Mouse (Mus musculus): ENCODE results near the gene Ap1b1. TPM values are rescaled to one million over a fixed set of nuclear protein-coding genes. Genes with fewer than 3 reads are reported as not detected.

Ap1b1 gene
- polyA plus RNA-seq, 1 experiment: 76.0 TPM

DNA sequence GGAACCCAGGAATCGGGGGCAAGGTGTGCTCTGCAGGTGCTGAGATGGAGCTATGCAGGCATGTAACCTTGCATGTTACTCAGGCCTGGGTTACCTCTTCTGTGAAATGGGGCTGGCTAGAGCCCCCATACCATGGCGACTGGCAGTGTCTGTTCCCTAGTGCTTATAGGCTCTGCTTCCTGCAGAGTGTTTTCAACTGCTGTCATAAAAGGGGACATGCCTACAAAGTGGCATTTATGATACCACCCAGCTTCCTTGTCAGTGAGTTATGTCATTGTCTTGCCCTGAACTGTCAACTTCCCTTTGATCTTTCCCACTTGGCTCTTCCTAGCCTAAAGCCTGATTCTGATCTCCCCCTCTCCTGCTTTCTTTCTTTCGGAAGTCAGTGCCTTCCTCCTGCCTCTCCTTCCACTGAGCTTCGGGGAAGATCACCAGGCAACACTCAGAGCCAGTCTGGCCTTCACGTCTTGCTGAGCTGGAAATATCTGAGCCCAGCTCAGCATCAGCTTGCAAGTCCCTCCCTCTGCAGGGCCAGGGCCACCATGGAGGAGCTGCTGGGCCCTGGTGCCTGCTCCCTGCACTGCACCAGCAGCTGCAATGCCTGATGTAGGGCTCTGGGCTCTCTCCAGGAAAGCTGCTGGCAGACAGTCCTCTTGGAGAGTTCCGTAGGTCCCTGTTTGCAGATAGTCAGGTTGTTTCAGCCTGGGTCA, 23.4 kb upstream of the Ap1b1 start:
- 39% methylated on average over 6 of the region's 6 CpGs for WGBS

DNA sequence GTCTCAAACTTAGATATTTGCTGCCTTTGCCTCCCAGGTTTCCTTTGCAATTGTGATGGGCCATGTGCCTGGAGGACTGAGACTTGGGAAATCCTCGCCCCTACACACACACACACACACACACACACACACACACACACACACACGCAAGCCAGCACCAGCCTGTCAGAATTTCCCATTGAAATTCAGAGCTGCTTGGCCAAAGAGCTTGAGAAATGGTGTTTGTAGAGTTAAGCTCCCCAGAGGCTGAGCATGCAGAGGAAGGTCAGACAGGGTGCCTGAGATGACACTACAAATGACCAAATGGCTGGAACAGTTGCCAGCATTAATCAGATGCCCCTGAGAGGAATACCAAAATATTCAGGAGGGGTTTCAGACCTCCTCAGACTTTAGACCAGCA, 20.3 kb upstream of the Ap1b1 start:
- H3K4me3 ChIP-seq (replicated peaks; ENCODE audit: extremely low read depth, low read depth, low read length): no peak overlapping the region
- no peak for DNase-seq
- no peaks in the 10 kb centered on the region for H3K4me1 ChIP-seq (ENCODE audit: control insufficient read depth, insufficient read depth, low read length)
- TF ChIP-seq POLR2A (IDR thresholded peaks at IDR 0.05; ENCODE audit: borderline replicate concordance, extremely low read depth, low read depth, low read length): no peak
- WGBS: 61% methylated on average over 2 of the region's 2 CpGs

More for the DNA sequence above, 23.4 kb upstream of the Ap1b1 start:
- H3K4me1 ChIP-seq (ENCODE audit: control insufficient read depth, insufficient read depth, low read length): no peaks in the 10 kb centered on the region
- no peak overlapping the region for H3K4me3 ChIP-seq (replicated peaks; ENCODE audit: extremely low read depth, low read depth, low read length)
- TF ChIP-seq CTCF (IDR thresholded peaks at IDR 0.05; ENCODE audit: insufficient read depth, low read length) (no peak), POLR2A (IDR thresholded peaks at IDR 0.05; ENCODE audit: borderline replicate concordance, extremely low read depth, low read depth, low read length) (no peak)
- DNase-seq: no peak

- TF ChIP-seq POLR2A (IDR thresholded peaks at IDR 0.05; ENCODE audit: borderline replicate concordance, extremely low read depth, low read depth, low read length) (no peak), CTCF (IDR thresholded peaks at IDR 0.05; ENCODE audit: insufficient read depth, low read length) (no peak)
- no peak for DNase-seq
- Histone ChIP-seq H3K4me3 (replicated peaks; ENCODE audit: extremely low read depth, low read depth, low read length) (no peak overlapping the region), H3K4me1 (ENCODE audit: control insufficient read depth, insufficient read depth, low read length) (no peaks in the 10 kb centered on the region)
- 74% methylated on average over 5 of the region's 5 CpGs for WGBS
Measured at GRCm38 (mm10) chr11:4966888-4967287, 19.7 kb upstream of the Ap1b1 start.

- Histone ChIP-seq H3K4me3 (replicated peaks; ENCODE audit: extremely low read depth, low read depth, low read length) (no peak overlapping the region), H3K4me1 (ENCODE audit: control insufficient read depth, insufficient read depth, low read length) (no peaks in the 10 kb centered on the region)
- no peak for DNase-seq
- no peak for TF ChIP-seq POLR2A (IDR thresholded peaks at IDR 0.05; ENCODE audit: borderline replicate concordance, extremely low read depth, low read depth, low read length)
- no peak for TF ChIP-seq CTCF (IDR thresholded peaks at IDR 0.05; ENCODE audit: insufficient read depth, low read length)
- 60% methylated on average over 2 of the region's 2 CpGs for WGBS
Measured at GRCm38 (mm10) chr11:4967549-4967948, 19.1 kb upstream of the Ap1b1 start.

GRCm38 (mm10) chr11:4968376-4968775, 18.2 kb upstream of the Ap1b1 start:
- TF ChIP-seq POLR2A (IDR thresholded peaks at IDR 0.05; ENCODE audit: borderline replicate concordance, extremely low read depth, low read depth, low read length) (no peak), CTCF (IDR thresholded peaks at IDR 0.05; ENCODE audit: insufficient read depth, low read length) (no peak)
- DNase-seq: no peak
- 0 out of 2 replicates have a peak, but pooled peaks cover under 1% of the 10 kb centered on the region for H3K4me1 ChIP-seq (ENCODE audit: control insufficient read depth, insufficient read depth, low read length)
- 44% methylated on average over 10 of the region's 10 CpGs for WGBS
- H3K4me3 ChIP-seq (replicated peaks; ENCODE audit: extremely low read depth, low read depth, low read length): no peak overlapping the region

DNA sequence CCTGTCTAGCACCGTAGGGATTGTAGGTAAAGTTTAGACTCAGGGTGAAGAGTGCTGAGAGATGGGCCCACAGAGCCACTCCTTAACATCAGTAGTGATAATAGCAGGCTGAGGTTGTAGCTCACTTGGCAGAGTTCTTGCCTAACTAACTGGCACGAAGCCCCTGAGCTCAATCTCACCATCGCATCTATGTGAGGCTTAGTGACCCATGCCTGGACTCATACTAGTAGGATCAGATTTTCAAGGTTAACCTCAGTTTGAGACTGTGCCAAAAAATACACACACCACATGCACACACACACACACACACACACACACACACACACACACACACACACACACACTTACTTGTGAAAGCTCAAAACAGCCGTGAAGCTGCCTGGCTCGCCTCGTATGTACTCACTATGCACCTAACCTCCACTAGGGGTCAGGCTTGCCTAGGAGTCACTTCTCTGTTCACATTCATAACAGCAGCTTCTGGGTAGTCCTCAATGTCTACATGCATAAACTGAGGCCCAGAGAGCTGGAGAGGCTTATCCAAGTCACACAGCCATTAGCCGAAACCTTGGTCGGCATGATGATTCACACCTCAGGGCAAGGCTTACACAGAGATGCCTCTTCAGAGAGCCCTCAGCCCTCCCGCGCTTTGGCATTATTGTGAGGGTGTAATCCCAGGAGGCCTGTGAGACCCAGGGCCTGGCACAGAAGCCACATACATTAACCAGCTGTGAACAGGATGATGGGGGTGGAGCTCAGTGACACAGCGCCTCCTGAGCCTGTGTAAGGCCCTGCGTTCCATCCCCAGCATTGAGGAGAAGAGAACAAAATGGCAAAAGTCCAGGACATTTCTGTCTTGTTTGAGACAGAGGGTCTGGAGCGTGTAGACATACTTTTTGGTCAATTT, 13.4 kb upstream of the Ap1b1 start:
- no peak for TF ChIP-seq POLR2A (IDR thresholded peaks at IDR 0.05; ENCODE audit: borderline replicate concordance, extremely low read depth, low read depth, low read length)
- peak; percentile 85 for TF ChIP-seq CTCF (IDR thresholded peaks at IDR 0.05; ENCODE audit: insufficient read depth, low read length)
- peak; percentile 39 for DNase-seq
- WGBS: 45% methylated on average over 13 of the region's 13 CpGs
- Histone ChIP-seq H3K4me1 (ENCODE audit: control insufficient read depth, insufficient read depth, low read length) (peaks cover 14% of the 10 kb centered on the region), H3K4me3 (replicated peaks; ENCODE audit: extremely low read depth, low read depth, low read length) (no peak overlapping the region)

GRCm38 (mm10) chr11:4973871-4974256, 12.8 kb upstream of the Ap1b1 start:
- no peak for TF ChIP-seq POLR2A (IDR thresholded peaks at IDR 0.05; ENCODE audit: borderline replicate concordance, extremely low read depth, low read depth, low read length)
- TF ChIP-seq CTCF (IDR thresholded peaks at IDR 0.05; ENCODE audit: insufficient read depth, low read length): no peak
- 60% methylated on average over 2 of the region's 2 CpGs for WGBS
- no peak for DNase-seq
- Histone ChIP-seq H3K4me1 (ENCODE audit: control insufficient read depth, insufficient read depth, low read length) (peaks cover 14% of the 10 kb centered on the region), H3K4me3 (replicated peaks; ENCODE audit: extremely low read depth, low read depth, low read length) (no peak overlapping the region)

- 32% methylated on average over 11 of the region's 11 CpGs for WGBS
- TF ChIP-seq CTCF (IDR thresholded peaks at IDR 0.05; ENCODE audit: insufficient read depth, low read length): no peak
- no peak for TF ChIP-seq POLR2A (IDR thresholded peaks at IDR 0.05; ENCODE audit: borderline replicate concordance, extremely low read depth, low read depth, low read length)
- peak; percentile 20 for DNase-seq
- H3K4me3 ChIP-seq (replicated peaks; ENCODE audit: extremely low read depth, low read depth, low read length): no peak overlapping the region
- H3K4me1 ChIP-seq (ENCODE audit: control insufficient read depth, insufficient read depth, low read length): peaks cover 14% of the 10 kb centered on the region
Measured at GRCm38 (mm10) chr11:4974376-4975122, 12.1 kb upstream of the Ap1b1 start.

DNA sequence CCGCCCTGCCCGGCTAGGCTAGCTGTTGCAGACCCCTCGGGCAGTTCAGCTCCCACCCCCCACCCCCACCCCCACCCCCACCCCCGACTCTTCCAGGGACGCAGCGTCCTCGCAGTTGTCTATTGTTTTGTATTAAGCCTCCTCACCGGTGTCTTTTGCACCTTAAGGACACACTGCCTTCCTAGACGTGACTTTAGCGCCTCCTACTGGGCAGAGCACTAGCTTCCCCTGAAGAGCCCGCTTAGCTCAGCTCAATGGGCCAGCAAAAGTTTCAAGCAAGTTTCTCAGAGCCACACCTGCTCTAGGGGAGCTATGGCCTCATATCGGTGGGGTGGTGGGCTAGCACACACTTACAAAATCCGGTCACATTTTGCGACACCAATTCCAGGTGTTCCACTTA, 11.0 kb upstream of the Ap1b1 start:
- Histone ChIP-seq H3K4me1 (ENCODE audit: control insufficient read depth, insufficient read depth, low read length) (peaks cover 14% of the 10 kb centered on the region), H3K4me3 (replicated peaks; ENCODE audit: extremely low read depth, low read depth, low read length) (no peak overlapping the region)
- DNase-seq: peak; percentile 68
- no peak for TF ChIP-seq POLR2A (IDR thresholded peaks at IDR 0.05; ENCODE audit: borderline replicate concordance, extremely low read depth, low read depth, low read length)
- peak; percentile 90 for TF ChIP-seq CTCF (IDR thresholded peaks at IDR 0.05; ENCODE audit: insufficient read depth, low read length)
- 9% methylated on average over 14 of the region's 14 CpGs for WGBS

All from lung, adult 2 months (tissue).